Mouse (Mus musculus) midbrain, embryonic 14.5 days (tissue): ENCODE measurements around the gene Tjp3. TPM values are rescaled to one million over a fixed set of nuclear protein-coding genes. Genes with fewer than 3 reads are reported as not detected.

Experiments
- ATAC-seq: fragments of 200-750 bp; cut with Nextera tagmentation; 2 replicates; pipeline ENCODE4 v1.8.0; 2017; ENCODE audit warnings: moderate number of reproducible peaks, moderate library complexity; ENCODE audit not compliant: low FRiP score, low TSS enrichment
- DNase-seq: peaks from one replicate; pipeline ENCODE4 v3.0.0-alpha.2; 2015
- H3K27ac ChIP-seq: fragments of 300-500 bp; sonication (generic); replicated peaks from 2 replicates; pipeline ENCODE4 v1.5.1; 2014; ENCODE audit warnings: mild to moderate bottlenecking, low read depth, low read length, moderate library complexity
- H3K27me3 ChIP-seq: fragments of 300-500 bp; sonication (generic); 2 replicates; pipeline ENCODE4 v1.6.1; 2014; ENCODE audit warnings: low read length, control low read depth, mixed read lengths; ENCODE audit not compliant: control insufficient read depth, insufficient read depth
- H3K36me3 ChIP-seq: fragments of 300-500 bp; sonication (generic); 2 replicates; pipeline ENCODE4 v1.6.1; 2014; ENCODE audit warnings: low read length, control low read depth; ENCODE audit not compliant: control insufficient read depth, insufficient read depth
- H3K4me1 ChIP-seq: fragments of 300-500 bp; sonication (generic); 2 replicates; pipeline ENCODE4 v1.6.1; 2014; ENCODE audit warnings: mild to moderate bottlenecking, antibody characterized with exemption, low read length, control low read depth; ENCODE audit not compliant: control insufficient read depth, insufficient read depth
- H3K4me2 ChIP-seq: fragments of 300-500 bp; sonication (generic); 2 replicates; pipeline ENCODE4 v1.6.1; 2014; ENCODE audit warnings: mild to moderate bottlenecking, low read length, moderate library complexity
- H3K4me3 ChIP-seq: fragments of 300-500 bp; sonication (generic); replicated peaks from 2 replicates; pipeline ENCODE4 v1.5.1; 2014; ENCODE audit warnings: low read depth, low read length
- H3K9ac ChIP-seq: fragments of 300-500 bp; sonication (generic); replicated peaks from 2 replicates; pipeline ENCODE4 v1.6.1; 2014; ENCODE audit warnings: mild to moderate bottlenecking, low read length, moderate library complexity
- H3K9me3 ChIP-seq: fragments of 300-500 bp; sonication (generic); 2 replicates; pipeline ENCODE4 v1.6.1; 2016; ENCODE audit warnings: low read length, control low read depth, mixed read lengths; ENCODE audit not compliant: control insufficient read depth
- WGBS: fragments of 180-500 bp; shearing (Covaris S2); extraction: QIAGEN DNeasy Blood & Tissue Kit; methylation state at CpG from one replicate; pipeline ENCODE4 v1.1.7; 2014; 5-methylcytosine and 5-hydroxymethylcytosine counted together
- polyA plus RNA-seq: library from polyadenylated mRNA; unstranded; fragments of >200 nt; fragmentation: Nextera tagmentation; extraction: Ambion mirVana; gene quantifications from 2 replicates; pipeline ENCODE4 v1.2.1, GENCODE M21; 2014

Tjp3 gene
- polyA plus RNA-seq, 1 experiment from 2014 or later, result 4.4 TPM

- Histone ChIP-seq H3K4me2 (no peak overlapping the region), H3K4me1 (no peaks in the 10 kb centered on the region), H3K4me3 (no peak overlapping the region), H3K9me3 (no peaks in the 10 kb centered on the region), H3K27me3 (no peaks in the 10 kb centered on the region), H3K9ac (no peak overlapping the region; the same call in 1 of the 2 replicates), H3K36me3 (peaks cover 22% of the 10 kb centered on the region), H3K27ac (no peak overlapping the region)
- WGBS, result 75% methylated on average over 14 of the region's 14 CpGs
- DNase-seq, result no peak
- ATAC-seq, result no peak
Observed at GRCm38 (mm10) chr10:81302781-81303218, 11.4 kb upstream of the Tjp3 start.

DNA sequence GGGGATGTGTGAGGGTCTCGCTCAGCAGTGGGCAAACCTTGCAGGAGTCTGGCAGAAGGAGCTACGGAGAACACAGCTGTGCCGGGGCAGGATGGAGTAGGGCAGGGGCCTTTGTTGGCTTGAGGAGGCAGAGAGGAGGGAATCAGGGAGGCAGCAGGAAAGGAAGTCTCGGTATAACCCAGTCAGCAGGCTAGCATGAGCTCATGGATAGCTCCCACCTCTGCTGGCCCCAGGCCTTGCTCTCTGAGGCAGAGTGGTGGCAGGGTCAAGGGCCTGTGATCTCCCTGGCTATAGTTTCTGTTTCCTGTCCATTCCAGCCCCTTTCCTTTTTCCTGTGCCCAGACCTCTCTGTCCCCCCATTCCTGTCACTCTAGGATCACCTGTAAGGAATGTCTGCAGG, 10.9 kb upstream of the Tjp3 start:
- Histone ChIP-seq H3K36me3 (peaks cover 17% of the 10 kb centered on the region), H3K4me3 (no peak overlapping the region), H3K4me2 (no peak overlapping the region), H3K27me3 (no peaks in the 10 kb centered on the region), H3K27ac (no peak overlapping the region), H3K9ac (no peak overlapping the region; the same call in 1 of the 2 replicates), H3K9me3 (no peaks in the 10 kb centered on the region), H3K4me1 (no peaks in the 10 kb centered on the region)
- 81% methylated on average over 4 of the region's 4 CpGs for WGBS
- DNase-seq, result no peak
- no peak for ATAC-seq

GRCm38 (mm10) chr10:81301321-81301720, 9.9 kb upstream of the Tjp3 start:
- 82% methylated on average over 9 of the region's 9 CpGs for WGBS
- no peak overlapping the region for H3K4me2 ChIP-seq
- DNase-seq (no peak), ATAC-seq (no peak)
- H3K27me3 ChIP-seq, result no peaks in the 10 kb centered on the region
- H3K27ac ChIP-seq, result no peak overlapping the region
- peaks cover 7% of the 10 kb centered on the region for H3K36me3 ChIP-seq
- H3K9me3 ChIP-seq, result no peaks in the 10 kb centered on the region
- H3K4me3 ChIP-seq, result no peak overlapping the region
- H3K9ac ChIP-seq, result no peak overlapping the region
- H3K4me1 ChIP-seq, result no peaks in the 10 kb centered on the region

GRCm38 (mm10) chr10:81300352-81300907, 9.0 kb upstream of the Tjp3 start:
- DNase-seq, result no peak
- no peak overlapping the region for H3K4me2 ChIP-seq
- H3K9me3 ChIP-seq, result no peaks in the 10 kb centered on the region
- no peaks in the 10 kb centered on the region for H3K27me3 ChIP-seq
- H3K4me1 ChIP-seq, result peaks cover 5% of the 10 kb centered on the region; the same call in 1 of the 2 replicates
- ATAC-seq, result no peak
- H3K36me3 ChIP-seq, result no peaks in the 10 kb centered on the region
- no peak overlapping the region for H3K4me3 ChIP-seq
- no peak overlapping the region for H3K9ac ChIP-seq
- H3K27ac ChIP-seq, result no peak overlapping the region
- 85% methylated on average over 9 of the region's 9 CpGs for WGBS

DNA sequence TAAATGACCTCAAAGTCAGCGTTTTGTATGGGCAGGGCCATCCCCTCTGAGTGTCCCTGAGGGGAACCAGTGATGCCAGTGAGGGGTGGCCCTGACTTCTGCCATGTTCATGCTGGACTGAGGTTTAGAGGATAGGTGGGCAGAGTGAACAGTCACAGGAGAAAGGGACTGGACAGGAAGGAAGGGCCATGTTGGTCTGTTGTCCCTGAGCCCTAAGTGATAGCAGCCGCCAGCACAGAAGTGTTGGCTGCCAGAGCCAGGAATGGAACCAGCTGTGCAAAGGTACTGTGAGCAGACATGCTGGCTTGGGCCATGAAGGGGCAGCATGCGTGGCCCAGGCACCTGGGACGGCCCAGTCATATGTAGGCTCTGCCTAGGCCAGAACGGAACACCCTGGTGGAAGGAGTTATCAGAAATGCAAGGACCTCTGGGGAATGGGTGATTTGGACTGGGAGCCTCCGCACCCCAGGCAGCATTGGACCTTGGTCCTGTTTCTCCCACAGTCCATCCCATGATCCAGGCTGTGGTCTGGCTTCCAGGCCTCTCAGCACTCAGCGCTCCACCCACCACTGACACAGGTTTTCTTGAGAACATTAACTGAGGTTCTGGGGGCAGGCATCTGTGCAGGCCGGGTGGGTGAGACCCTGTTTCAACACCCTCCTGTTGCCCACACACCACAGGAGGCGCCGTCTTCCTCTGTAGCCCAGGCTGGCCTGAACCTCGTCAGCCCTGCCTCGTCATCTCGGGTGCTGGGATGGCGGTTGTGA, 8.4 kb upstream of the Tjp3 start:
- Histone ChIP-seq H3K9ac (no peak overlapping the region), H3K4me1 (peaks cover 12% of the 10 kb centered on the region)
- 90% methylated on average over 14 of the region's 14 CpGs for WGBS

GRCm38 (mm10) chr10:81298369-81299100, 7.2 kb upstream of the Tjp3 start:
- WGBS, result 96% methylated on average over 17 of the region's 17 CpGs

More for the DNA sequence above, 8.4 kb upstream of the Tjp3 start:
- DNase-seq (no peak), ATAC-seq (no peak)
- Histone ChIP-seq H3K4me2 (no peak overlapping the region), H3K36me3 (no peaks in the 10 kb centered on the region), H3K4me3 (no peak overlapping the region), H3K27ac (no peak overlapping the region), H3K27me3 (no peaks in the 10 kb centered on the region), H3K9me3 (no peaks in the 10 kb centered on the region)

DNA sequence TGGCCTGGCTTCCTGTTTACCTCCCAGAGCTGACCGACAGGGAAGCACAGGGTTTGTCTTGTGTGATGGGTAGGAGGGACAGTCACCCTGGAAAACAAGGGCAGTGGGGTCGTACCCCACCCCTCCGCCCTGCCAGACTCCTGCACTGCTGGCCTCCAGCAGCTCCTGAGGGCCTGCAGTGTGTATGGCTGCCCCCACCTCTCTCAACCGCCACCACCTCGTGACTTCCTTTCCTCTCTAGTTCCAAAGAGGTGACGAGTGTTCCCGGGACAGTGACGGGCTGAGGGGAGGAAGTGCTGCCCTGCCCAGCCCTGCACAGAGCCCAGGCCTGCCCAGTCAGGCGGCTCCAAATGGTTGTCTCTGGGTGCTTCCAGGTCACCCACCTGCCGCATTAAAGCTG, 6.5 kb upstream of the Tjp3 start:
- Histone ChIP-seq H3K27ac (no peak overlapping the region), H3K4me2 (no peak overlapping the region), H3K9ac (no peak overlapping the region), H3K27me3 (no peaks in the 10 kb centered on the region), H3K4me1 (peaks cover 23% of the 10 kb centered on the region), H3K36me3 (no peaks in the 10 kb centered on the region), H3K9me3 (no peaks in the 10 kb centered on the region), H3K4me3 (no peak overlapping the region)
- DNase-seq (no peak), ATAC-seq (no peak)
- WGBS, result 91% methylated on average over 10 of the region's 10 CpGs

More at GRCm38 (mm10) chr10:81298369-81299100, 7.2 kb upstream of the Tjp3 start:
- no peak overlapping the region for H3K9ac ChIP-seq
- no peak for DNase-seq
- no peak overlapping the region for H3K4me2 ChIP-seq
- ATAC-seq, result no peak
- H3K4me3 ChIP-seq, result no peak overlapping the region
- H3K27ac ChIP-seq, result no peak overlapping the region
- peaks cover 23% of the 10 kb centered on the region for H3K4me1 ChIP-seq
- H3K36me3 ChIP-seq, result no peaks in the 10 kb centered on the region
- H3K9me3 ChIP-seq, result no peaks in the 10 kb centered on the region
- no peaks in the 10 kb centered on the region for H3K27me3 ChIP-seq

- no peak overlapping the region for H3K27ac ChIP-seq
- 81% methylated on average over 6 of the region's 6 CpGs for WGBS
- peaks cover 23% of the 10 kb centered on the region for H3K4me1 ChIP-seq
- H3K36me3 ChIP-seq, result no peaks in the 10 kb centered on the region
- DNase-seq (no peak), ATAC-seq (no peak)
- H3K4me2 ChIP-seq, result no peak overlapping the region
- H3K27me3 ChIP-seq, result no peaks in the 10 kb centered on the region
- no peak overlapping the region for H3K4me3 ChIP-seq
- H3K9ac ChIP-seq, result no peak overlapping the region
- H3K9me3 ChIP-seq, result no peaks in the 10 kb centered on the region
Observed at GRCm38 (mm10) chr10:81297246-81297645, 5.9 kb upstream of the Tjp3 start.
